Mouse (Mus musculus) CD4-positive, CD25-positive, alpha-beta regulatory T cell, adult 2 months (primary cell): ENCODE measurements at regions not wholly inside any gene's neighbourhood (a gene's known extent, or its start where the extent isn't known, plus 50 kb on each side); places are given as distances from the start of the nearest gene placed in this dataset.
"Not testable (repeated sequence)": the region's sequence is repeated elsewhere in the genome, so short reads cannot be mapped to it uniquely, and the experiment has no call there.

Experiments
- DNase-seq: peaks from one replicate; pipeline ENCODE4 v3.0.0-alpha.2; 2012; ENCODE audit warnings: low read depth, low spot score

DNA sequence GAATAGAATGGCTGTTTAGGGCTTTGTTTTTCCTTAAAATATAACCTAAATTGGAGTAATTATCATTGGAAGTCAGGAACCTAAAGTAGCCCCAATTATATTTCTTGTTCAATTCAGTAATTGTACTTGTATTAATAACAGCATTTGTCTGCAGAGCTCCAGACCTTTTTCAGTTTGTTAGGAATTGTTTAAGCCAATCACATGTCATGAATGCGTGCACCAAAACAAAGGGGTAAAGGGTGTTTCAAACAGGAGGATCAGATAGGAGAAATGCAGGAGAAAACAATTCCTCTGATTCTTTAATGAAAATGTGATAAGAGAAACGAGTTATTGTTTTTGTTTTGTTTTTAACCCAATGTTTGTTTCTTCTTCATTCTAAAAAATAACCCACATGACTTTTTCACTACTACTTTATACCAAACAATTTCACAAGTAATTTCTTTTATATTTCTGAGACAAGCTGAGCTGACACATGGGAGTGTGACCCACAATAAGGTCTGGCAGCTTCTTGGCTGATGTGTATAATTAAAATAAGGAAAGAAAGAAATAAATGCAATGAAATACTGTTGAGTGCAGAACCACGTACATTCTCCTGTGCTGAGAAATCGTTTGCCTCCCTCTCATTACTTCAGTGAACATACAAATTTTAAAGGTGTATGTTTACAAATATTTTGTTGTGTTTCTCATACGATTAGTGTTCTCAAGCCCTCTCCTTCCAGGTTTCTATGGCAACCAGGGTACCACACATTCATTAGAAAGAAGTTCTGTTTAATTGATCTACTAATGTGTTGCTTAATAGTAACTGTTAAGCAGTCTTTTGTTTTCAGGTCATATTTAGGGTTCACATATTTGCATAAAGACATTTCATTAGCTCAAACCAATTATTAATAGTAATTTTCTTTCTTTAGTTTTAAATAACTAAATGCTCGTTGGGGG, 397.7 kb downstream of the Isl1 start:
- no peak for DNase-seq

DNA sequence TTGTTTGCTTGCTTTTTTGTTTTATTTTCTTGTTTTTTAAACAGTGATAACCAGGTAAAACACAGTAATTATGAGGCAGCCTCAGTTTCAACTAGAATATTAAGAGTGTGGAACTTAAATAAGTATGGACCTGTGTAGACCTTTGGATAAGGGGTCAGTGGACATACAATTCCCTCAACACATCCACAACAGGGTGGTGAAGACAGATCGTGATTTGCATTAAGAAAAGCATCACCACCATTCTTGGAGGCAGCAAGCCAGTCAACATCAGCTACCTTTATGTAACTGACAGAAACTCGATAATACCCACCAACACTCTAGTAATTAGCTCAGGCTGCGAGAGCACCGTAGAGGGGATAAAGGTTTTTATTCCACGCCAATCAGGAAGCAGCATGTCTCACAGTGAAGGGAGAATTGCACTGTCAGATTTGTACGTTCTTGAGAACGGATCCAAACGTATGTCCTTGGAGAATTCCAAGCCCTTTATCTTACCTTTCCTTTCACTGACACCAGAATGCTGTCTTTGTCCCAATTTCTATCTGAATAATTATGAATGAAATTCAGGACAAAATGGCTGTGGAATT, 398.5 kb downstream of the Isl1 start:
- no peak for DNase-seq

DNA sequence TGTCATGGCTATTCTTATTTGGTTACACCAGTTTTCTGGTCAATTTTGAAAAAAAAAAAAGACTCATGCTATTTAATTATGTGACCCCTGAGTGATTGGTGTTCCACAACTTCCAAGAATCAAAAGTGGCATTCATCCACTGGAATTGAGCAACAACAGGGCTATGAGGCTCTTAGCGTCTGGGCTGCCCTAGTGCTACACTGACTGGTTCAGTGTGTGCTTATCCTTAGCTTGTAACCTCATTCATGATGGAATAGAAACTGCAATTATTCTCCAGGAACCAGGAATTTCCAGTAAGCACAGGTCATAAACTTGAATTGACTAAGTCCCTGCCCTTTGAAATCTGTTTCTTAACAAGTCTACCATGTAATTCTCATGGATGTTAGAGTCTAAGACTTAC, 428.9 kb downstream of the Isl1 start:
- no peak for DNase-seq

DNA sequence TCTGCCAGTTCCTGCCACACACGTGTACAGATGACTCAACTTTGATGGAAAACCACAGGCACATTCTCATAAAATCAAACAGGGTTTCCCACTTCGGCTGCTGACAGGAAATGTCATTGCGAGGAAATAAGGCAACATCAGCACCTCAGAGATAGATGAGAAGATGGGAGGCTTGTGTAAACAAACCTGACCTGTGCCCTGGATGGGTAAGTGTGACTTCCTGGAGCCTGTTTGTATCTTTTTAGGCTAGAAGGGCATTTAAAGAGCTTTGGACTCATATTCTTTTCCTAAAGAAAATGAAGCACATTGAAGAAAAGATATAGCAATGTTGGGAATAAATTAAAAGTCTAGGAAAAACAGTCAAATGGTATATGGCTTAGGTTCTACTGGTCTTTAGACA, 449.0 kb downstream of the Isl1 start:
- DNase-seq, result no peak

DNA sequence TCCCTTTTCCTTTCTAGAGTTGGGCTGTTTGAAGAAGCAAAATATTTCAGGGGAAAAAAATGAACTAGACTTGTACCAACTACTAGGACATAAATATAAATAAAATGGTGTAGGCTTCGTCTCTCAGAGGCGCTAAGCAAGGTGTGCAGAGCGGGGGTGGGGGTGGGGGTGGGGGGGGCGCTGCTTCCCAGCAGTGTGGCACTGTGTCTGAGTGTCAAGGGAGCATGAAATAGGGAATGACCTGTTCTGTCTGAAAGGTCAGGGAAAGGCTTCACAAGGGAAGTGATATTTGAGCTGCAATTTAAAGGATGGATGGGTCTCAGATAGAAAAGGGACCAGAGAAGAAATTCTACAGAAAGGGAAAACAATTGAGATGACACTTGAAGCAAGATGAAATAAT, 452.9 kb downstream of the Isl1 start:
- DNase-seq, result no peak

DNA sequence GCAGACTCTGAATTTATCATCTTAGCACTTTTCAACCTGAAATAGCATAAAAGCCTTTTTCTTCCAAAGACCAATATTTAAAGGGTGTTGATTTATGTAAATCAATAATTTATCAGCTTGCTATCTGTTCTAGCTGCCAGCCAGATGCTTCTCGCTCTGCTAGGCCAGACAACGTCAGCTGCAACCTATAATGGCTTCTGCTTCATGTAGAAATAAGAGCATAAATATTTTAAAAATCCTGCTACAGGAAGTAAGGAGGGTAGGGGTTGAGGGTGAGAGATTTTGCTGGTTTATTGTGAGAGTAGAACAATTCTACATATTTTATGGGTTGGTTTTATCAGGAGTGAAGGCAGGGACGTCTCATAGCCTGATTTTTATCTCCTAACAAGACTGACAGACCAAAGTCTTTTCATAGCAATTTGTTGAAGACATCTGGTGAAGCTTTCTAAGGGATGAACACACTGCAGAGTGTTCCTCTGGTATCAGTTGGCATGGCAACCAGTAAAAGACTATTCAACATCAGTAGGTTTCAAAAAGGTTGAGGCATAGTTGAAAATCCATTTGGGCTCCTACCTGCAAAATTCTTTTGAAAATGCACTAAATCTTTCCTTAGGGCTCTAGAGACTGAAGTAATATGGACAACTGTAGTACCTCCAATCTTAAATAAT, 456.7 kb downstream of the Isl1 start:
- DNase-seq, result no peak

DNA sequence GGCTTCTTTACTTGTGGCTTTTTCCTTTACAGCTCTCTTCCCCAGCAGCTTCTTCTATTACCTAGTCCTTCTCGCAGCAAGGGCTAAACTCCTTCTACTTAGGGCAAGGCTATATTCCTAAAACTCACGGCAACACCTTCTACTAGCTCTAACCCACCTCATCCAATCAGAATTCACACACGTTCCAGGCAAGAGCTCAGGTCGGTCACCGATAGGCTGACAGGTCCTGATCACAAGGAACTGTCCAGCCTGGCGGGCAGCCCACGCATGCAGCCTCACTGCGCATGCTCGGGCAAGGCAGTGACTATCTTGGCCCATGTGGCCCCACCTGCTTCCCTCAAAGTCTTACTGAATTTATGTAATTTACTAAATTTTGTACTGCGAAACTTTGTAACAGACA, 466.4 kb downstream of the Isl1 start:
- no peak for DNase-seq

DNA sequence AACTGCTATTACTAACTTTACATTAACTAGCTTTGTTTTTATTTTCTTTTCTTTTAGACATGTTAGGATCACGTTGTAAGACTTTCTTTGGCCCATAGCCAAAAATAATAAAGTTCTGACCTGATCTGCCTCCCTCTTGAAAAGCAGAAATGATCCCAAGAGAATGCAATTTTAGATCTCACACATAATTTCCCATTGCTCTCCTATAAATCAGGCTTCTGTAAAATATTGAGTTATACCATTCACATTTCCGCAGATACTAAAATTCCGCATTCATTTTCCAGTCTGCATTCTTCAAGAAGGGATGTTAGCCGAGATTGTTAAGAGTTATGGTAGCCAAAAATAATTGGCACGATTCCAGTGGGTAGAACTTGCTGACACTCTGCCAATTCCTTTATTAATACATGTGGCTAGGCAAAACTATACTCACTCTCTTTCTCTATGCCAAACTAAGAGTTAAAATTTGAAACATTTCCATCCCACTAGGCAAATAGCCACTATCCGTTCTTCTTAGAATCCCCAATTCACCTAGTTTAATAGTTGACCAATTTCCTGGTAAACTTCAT, 473.2 kb downstream of the Isl1 start:
- no peak for DNase-seq

DNA sequence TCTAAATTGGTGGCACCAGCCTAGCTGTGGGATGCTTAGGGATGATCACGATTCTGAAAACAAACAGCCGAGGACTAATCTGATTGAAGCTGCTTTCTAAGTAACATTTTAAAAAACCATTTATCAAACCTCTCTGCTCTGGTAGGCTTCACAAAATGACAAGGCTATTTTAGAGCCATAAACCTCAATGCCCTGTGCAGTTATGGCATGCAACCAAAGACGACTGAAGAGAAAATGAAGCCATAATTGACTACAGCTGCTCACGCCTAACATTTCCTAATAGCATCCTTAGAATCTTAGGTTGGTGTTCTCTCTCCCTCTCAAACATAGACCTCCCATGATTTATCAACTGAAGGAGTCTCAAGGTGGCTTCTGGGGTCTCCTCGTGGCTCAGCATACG, 484.3 kb downstream of the Isl1 start:
- DNase-seq, result no peak

DNA sequence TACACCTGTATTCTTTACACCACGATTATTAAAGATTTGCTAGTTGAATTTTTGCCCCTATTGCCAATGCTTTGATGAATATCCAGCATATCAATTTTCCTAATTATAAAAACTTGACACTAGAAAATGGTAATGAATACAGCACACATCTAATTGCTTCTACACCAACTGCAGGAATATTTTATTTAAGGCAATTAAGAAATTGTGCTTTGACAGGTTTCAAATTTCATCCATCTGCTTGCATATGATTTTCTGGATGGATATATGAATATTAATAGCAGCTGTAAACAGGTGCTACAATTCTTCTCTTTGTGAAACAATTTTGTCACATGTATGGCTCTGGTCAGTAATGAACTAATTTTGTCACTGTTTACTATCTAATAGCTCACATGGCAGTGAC, 487.0 kb downstream of the Isl1 start:
- DNase-seq, result no peak

DNA sequence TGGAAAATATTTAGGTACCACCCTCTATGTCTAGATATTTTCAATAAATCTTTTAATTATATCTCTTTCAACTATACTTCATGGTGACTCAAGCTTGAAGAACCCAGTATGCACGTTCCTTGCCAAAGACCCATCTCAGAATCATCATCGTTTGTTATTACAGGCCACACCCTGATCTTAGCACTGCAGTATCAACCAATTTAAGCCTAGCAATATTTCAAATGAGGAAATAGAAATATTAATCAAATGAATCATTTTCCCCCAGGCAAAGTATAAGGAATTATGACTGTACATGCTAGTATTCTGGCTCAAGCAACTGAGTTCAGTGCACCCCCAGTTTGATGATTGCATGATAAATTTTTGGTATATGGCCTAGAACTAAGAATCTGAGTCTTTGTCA, 495.3 kb downstream of the Isl1 start:
- DNase-seq, result no peak

DNA sequence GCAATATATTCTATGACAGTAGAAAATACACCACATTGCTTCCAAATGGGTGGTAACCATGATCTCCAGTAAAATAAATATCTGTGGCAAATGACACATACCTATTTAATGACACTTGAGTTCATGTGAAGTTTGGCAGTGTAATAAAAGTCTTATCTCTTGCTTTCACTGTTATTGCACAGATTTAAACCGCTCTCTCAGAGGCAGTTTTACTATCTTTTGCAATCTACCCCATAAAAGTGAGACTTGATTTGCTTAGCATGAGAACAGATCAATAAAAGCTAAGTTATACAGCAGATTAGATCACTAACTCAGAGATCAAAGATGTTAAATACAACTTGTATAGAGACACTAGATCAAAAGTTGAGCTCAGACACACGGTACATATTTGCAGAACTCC, 510.2 kb downstream of the Isl1 start:
- DNase-seq, result no peak

DNA sequence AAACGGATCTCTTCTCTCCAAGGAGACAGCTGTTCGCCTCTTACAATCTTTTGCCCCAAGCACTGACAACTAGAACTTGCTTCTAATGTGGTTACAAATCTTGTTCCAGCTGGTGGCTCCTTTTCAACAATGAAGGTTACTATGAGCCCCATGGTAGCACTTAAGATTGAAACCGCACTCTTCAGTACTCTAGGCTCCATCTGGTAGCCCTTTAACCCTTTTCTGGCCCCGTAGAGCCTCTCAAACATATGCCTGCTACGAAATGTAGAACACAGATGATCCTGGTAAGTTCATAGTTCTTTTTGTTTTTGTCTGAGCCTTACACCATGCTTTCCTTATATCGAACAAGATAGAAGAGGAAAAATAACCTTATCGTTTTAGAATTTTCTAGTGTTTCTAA, 558.2 kb downstream of the Isl1 start:
- no peak for DNase-seq

DNA sequence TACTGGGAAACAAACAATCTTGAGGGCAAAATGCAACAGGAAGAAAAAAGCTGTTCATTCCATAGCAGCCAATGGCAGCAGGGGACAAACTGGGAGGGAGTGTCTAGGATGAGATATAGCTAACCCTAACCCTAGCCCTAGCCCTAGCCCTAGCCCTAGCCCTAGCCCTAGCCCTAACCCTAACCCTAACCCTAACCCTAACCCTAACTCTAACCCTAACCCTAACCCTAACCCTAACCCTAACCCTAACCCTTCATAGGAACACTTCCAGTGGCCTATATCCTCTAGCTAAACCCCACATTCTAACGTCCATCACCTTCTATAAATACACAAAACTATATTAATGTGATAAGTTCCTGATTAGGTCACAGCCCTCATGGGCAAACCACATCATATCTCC, 567.4 kb downstream of the Isl1 start:
- not testable (repeated sequence) for DNase-seq

DNA sequence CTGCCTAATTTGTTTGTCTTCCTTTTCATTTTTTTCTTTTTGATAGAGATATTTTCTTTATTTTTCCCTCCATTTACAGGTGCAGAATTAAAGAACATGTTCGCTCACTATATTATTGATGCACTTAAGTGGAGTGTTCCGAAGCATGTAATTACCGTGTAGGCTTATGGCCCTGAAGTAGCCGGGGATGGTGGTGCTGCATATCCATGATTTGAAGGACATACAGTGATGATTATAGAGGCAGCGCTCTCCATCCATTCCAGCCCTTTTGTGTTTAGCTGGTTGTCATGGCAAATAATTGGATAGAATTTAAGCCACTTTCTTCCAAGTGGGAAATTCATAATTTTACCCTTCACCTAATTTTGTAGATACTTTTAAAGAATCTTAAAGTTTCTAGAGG, 581.5 kb downstream of the Isl1 start:
- DNase-seq, result no peak

DNA sequence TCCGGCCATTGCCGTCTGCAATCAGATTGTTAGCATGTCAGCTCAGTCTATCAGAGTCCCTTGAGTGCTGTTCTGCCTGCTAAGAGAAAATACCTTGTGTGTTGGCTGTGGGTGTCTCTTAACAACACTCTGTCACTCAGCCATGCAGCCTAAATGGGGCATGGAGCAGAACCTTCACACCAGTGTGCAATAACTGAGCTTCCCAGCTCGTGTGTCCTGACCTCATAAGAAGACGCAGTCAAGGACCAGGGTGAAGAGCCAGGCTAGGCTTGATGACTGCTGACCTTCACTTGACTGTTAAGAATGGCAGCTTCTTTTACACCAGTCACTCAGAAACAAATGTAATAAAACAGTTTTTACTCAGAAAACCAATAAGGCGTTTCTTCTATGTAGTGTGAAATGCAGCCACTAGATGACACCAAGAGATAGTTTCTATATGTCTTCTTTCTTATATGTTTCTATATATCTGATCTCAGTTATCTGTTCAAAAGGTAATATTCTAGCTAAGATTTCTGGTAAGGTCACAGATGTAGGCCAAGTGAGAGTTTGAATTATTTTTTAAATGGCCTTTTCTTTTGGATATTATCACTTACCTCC, 584.0 kb downstream of the Isl1 start:
- DNase-seq, result no peak

DNA sequence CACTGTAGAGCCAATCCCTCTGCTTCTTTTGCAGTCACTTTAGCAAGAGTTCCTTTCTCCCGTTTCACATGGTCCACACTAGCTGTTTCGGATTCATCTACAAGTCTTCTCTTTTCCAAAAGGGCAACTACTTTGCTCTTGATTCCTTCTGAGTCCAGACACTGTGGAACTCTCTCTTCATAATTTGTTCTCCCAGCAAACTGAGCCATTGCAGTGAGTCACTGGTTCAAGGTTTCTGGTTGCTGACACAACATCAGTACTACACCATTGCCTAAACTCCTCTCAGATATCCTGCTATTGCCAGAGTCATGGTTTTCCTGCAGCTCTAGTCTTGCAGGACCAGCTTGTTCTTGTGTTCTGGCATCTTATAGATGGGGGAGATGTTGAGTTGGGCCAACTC, 590.2 kb downstream of the Isl1 start:
- DNase-seq, result no peak

DNA sequence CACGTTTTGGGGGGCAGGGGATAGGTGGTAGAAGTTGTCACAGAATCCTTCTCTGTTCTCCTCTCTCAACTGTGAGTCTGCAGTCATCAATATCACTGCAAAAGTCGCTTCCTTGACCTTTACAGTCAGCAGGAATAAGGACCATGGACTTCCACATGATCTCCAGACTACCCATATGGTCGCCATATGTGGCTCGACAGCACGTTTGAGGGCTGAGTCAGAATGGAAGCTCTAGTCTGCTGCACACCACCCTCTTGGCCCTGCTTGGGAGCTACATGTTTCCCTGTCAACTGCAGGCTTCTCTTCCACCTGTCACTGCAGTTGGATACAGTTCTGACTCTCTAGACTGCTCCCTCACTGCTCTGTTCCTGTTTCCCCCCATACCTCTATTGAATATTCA, 590.6 kb downstream of the Isl1 start:
- DNase-seq, result no peak

DNA sequence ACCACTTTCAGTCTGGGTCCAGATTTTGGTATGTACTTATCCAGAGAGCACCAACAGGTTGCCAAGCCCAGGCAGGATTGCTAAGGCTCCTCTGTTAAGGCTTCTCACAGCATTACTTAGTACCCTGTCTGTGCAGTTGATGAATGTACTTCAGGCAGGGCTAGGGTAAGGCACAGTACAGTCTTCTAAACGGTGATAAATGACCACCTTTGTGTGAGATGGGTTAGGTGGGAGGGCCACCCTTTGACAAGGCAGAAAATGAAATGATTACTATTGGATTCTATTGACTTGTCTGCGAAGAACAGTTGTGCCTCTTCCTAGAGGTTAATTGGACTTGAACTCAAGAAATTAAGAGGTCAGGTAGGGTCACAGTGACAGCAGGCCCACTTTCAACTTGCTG, 594.4 kb upstream of the Itga1 start:
- DNase-seq, result no peak

DNA sequence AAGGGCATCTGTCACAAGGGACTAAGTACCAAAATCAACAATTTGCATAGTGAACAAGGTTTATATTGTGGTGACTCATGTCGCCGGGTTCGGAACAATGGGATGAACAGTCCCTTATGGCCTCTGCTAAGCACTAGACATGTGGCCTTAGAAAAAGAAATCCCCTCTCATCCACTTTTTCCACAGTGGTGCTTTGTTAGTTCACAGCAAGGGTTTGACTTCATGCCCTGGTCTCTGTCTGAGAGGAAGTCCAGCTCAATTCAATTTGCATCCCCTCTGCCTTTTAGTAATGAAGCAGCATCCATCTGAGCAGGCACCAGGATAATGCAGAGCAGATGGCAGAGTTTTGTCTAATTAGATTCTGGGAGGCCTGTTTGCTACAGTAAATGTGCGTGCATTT, 585.7 kb upstream of the Itga1 start:
- DNase-seq, result no peak

DNA sequence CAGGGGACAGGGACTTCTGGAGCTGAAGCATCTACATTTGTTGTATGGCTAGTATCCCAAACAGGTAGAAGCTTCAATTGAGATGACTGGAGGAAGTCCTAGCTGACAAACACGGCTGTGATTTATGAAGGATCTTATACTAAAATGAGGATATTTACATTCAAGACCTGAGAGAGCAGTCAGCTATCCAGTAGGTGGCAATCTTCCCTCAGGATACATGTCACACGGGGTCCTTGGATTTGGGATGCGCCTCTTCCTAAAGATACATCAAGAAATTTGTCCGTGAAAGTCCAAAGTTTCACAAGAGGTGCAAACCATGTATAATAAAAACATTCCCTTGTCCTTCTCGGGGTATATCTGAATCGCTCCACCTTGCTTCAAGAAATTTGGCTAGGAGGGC, 577.8 kb upstream of the Itga1 start:
- no peak for DNase-seq

DNA sequence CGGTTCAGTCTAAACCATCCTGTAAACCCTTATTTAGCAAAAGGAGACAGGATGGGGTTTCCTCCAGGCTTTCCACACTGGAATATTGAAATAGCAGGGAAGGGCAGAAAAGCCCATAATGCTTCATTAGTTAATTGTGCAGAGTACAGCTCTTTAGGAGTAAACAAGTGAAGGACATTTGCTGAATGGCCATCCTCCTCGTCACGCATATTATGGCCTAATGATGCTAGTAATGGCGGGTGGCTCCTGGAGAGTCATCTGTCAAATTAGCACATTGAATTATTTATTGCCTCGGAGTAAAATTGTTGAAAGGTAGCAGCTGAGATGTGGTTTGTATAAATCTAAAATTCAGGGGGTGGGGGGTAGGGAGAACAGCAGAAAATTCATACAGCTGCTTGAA, 575.1 kb upstream of the Itga1 start:
- no peak for DNase-seq
